Mouse (Mus musculus) heart, embryonic 14.5 days (tissue): ENCODE measurements around the gene Gm37240. TPM values are rescaled to one million over a fixed set of nuclear protein-coding genes. Genes with fewer than 3 reads are reported as not detected.

Source experiments
- ATAC-seq: fragments of 200-750 bp; cut with Nextera tagmentation; 2 replicates; pipeline ENCODE4 v1.8.0; 2017; ENCODE audit warnings: low read depth, moderate TSS enrichment; ENCODE audit not compliant: insufficient number of reproducible peaks, insufficient read depth, low FRiP score
- H3K27ac ChIP-seq, 2 experiments: fragments of 200-500 bp in 1 of 2; fragments of 300-500 bp in 1 of 2; sonication (generic) in 1 of 2; replicated peaks in 1 of 2; 2 replicates each; pipeline ENCODE4 v1.5.1; 2012 to 2014; ENCODE audit warnings: low read depth in 2 of 2, low read length in 2 of 2, control low read depth in 1 of 2, mild to moderate bottlenecking in 1 of 2, mixed read lengths in 1 of 2; ENCODE audit not compliant: control insufficient read depth in 1 of 2, insufficient read depth in 1 of 2
- H3K27me3 ChIP-seq: fragments of 300-500 bp; sonication (generic); 2 replicates; pipeline ENCODE4 v1.6.1; 2014; ENCODE audit warnings: mild to moderate bottlenecking, low read length, control low read depth; ENCODE audit not compliant: control insufficient read depth, insufficient read depth
- H3K36me3 ChIP-seq: fragments of 300-500 bp; sonication (generic); 2 replicates; pipeline ENCODE4 v1.6.1; 2014; ENCODE audit warnings: mild to moderate bottlenecking, control low read depth, low read length, mixed read lengths; ENCODE audit not compliant: control insufficient read depth, insufficient read depth
- H3K4me1 ChIP-seq, 2 experiments: fragments of 200-500 bp in 1 of 2; fragments of 300-500 bp in 1 of 2; sonication (generic) in 1 of 2; 2 replicates each; pipeline ENCODE4 v1.6.1; 2012 to 2014; ENCODE audit warnings: low read length in 2 of 2, control low read depth in 1 of 2, mixed read lengths in 1 of 2; ENCODE audit not compliant: control insufficient read depth in 2 of 2, insufficient read depth in 2 of 2
- H3K4me2 ChIP-seq: fragments of 300-500 bp; sonication (generic); 2 replicates; pipeline ENCODE4 v1.6.1; 2014; ENCODE audit warnings: mild to moderate bottlenecking, low read length
- H3K4me3 ChIP-seq, 2 experiments: fragments of 200-500 bp in 1 of 2; fragments of 300-500 bp in 1 of 2; sonication (generic) in 1 of 2; 2 replicates each; pipeline ENCODE4 v1.5.1; 2012 to 2014; ENCODE audit warnings: low read length in 2 of 2, mild to moderate bottlenecking in 2 of 2, control low read depth in 1 of 2, low read depth in 1 of 2, moderate library complexity in 1 of 2; ENCODE audit not compliant: control insufficient read depth in 1 of 2, insufficient read depth in 1 of 2
- H3K9ac ChIP-seq: fragments of 300-500 bp; sonication (generic); 2 replicates; pipeline ENCODE4 v1.6.1; 2014; ENCODE audit warnings: mild to moderate bottlenecking, low read length
- H3K9me3 ChIP-seq: fragments of 300-500 bp; sonication (generic); 2 replicates; pipeline ENCODE4 v1.6.1; 2016; ENCODE audit warnings: low read length, control low read depth; ENCODE audit not compliant: control insufficient read depth
- WGBS: fragments of 180-500 bp; shearing (Covaris S2); extraction: QIAGEN DNeasy Blood & Tissue Kit; methylation state at CpG from one replicate; pipeline ENCODE4 v1.1.7; 2014; 5-methylcytosine and 5-hydroxymethylcytosine counted together
- polyA plus RNA-seq: library from polyadenylated mRNA; unstranded; fragments of >200 nt; fragmentation: Nextera tagmentation; extraction: Ambion mirVana; gene quantifications from 2 replicates; pipeline ENCODE4 v1.2.1, GENCODE M21; 2014

Gene Gm37240
- polyA plus RNA-seq, 1 experiment from 2014 or later: 12.3 TPM

- 0 out of 4 replicates have a peak, but pooled peaks cover 0 to 6% of the 10 kb centered on the region in 2 experiments for H3K4me1 ChIP-seq
- WGBS: 83% methylated on average over 6 of the region's 6 CpGs
- peaks cover 22% of the 10 kb centered on the region for H3K36me3 ChIP-seq
- no peak overlapping the region for H3K9ac ChIP-seq
- H3K27me3 ChIP-seq: no peaks in the 10 kb centered on the region
- H3K27ac ChIP-seq: no peak overlapping the region
- H3K4me3 ChIP-seq: no peak overlapping the region
- no peaks in the 10 kb centered on the region for H3K9me3 ChIP-seq
- no peak overlapping the region for H3K4me2 ChIP-seq
- ATAC-seq: no peak
These were observed 1350.3 kb downstream of the Gm37240 start for GRCm38 (mm10) chr3:84536987-84537386.

- H3K9ac ChIP-seq: no peak overlapping the region
- H3K9me3 ChIP-seq: no peaks in the 10 kb centered on the region
- no peak overlapping the region for H3K27ac ChIP-seq
- H3K4me3 ChIP-seq: no peak overlapping the region
- ATAC-seq: no peak
- H3K4me2 ChIP-seq: no peak overlapping the region
- H3K36me3 ChIP-seq: peaks cover 28% of the 10 kb centered on the region
- whole genome bisulfite sequencing: 82% methylated on average over 5 of the region's 5 CpGs
- no peaks in the 10 kb centered on the region for H3K27me3 ChIP-seq
- 0 out of 4 replicates have a peak, but pooled peaks cover 0 to 3% of the 10 kb centered on the region in 2 experiments for H3K4me1 ChIP-seq
These were observed 1354.1 kb downstream of the Gm37240 start for GRCm38 (mm10) chr3:84533227-84533626.

DNA sequence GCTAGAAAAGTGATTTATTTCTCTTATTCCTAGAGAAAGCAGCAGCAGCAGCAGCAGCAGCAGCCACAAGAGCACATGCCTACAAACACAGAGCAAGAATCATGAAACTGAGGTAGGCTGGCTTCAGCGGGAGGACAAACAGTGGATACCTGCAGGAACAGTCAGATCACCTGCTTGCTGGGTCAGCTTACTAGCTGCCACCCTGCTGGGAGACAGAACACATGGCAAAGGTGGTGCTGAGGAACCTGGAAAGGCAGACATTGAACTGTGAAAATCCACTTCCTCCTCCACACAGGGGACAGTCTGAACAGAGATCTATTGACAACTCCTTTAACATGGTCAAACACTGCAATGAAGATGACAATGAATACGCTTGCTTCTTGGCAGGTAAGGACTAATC lies 1358.3 kb downstream of the Gm37240 start:
- peaks cover 0 to 12% of the 10 kb centered on the region in 2 experiments; a peak in 2 of 4 replicates for H3K4me1 ChIP-seq
- no peak overlapping the region for H3K9ac ChIP-seq
- H3K27me3 ChIP-seq: no peaks in the 10 kb centered on the region
- no peak overlapping the region for H3K4me3 ChIP-seq
- no peak overlapping the region for H3K4me2 ChIP-seq
- ATAC-seq: no peak
- no peaks in the 10 kb centered on the region for H3K9me3 ChIP-seq
- H3K36me3 ChIP-seq: peaks cover 45% of the 10 kb centered on the region
- WGBS: 83% methylated on average over 2 of the region's 2 CpGs
- no peak overlapping the region for H3K27ac ChIP-seq

GRCm38 (mm10) chr3:84524952-84525351 lies 1362.4 kb downstream of the Gm37240 start:
- ATAC-seq: no peak
- H3K9ac ChIP-seq: no peak overlapping the region
- H3K27ac ChIP-seq: no peak overlapping the region

GRCm38 (mm10) chr3:84516163-84516562 lies 1371.2 kb downstream of the Gm37240 start:
- ATAC-seq: no peak
- H3K9me3 ChIP-seq: no peaks in the 10 kb centered on the region
- H3K4me3 ChIP-seq: no peak overlapping the region
- peaks cover 38% of the 10 kb centered on the region for H3K36me3 ChIP-seq
- WGBS: 90% methylated on average over 3 of the region's 3 CpGs
- H3K4me1 ChIP-seq: peaks cover 3 to 9% of the 10 kb centered on the region in 2 experiments; a peak in 3 of 4 replicates
- no peak overlapping the region for H3K9ac ChIP-seq
- no peaks in the 10 kb centered on the region for H3K27me3 ChIP-seq
- no peak overlapping the region for H3K4me2 ChIP-seq
- H3K27ac ChIP-seq: no peak overlapping the region

More at GRCm38 (mm10) chr3:84524952-84525351, 1362.4 kb downstream of the Gm37240 start:
- H3K4me2 ChIP-seq: no peak overlapping the region
- WGBS: 82% methylated on average over 1 of the region's 1 CpGs
- no peaks in the 10 kb centered on the region for H3K9me3 ChIP-seq
- H3K27me3 ChIP-seq: no peaks in the 10 kb centered on the region
- no peak overlapping the region for H3K4me3 ChIP-seq
- H3K4me1 ChIP-seq: peaks cover 0 to 12% of the 10 kb centered on the region in 2 experiments; a peak in 2 of 4 replicates
- peaks cover 31% of the 10 kb centered on the region for H3K36me3 ChIP-seq

GRCm38 (mm10) chr3:84512774-84513515 lies 1374.4 kb downstream of the Gm37240 start:
- H3K4me1 ChIP-seq: peaks cover 3 to 9% of the 10 kb centered on the region in 2 experiments; a peak in 3 of 4 replicates
- H3K4me2 ChIP-seq: no peak overlapping the region
- H3K9me3 ChIP-seq: no peaks in the 10 kb centered on the region
- H3K36me3 ChIP-seq: peaks cover 31% of the 10 kb centered on the region
- H3K4me3 ChIP-seq: no peak overlapping the region
- WGBS: 73% methylated on average over 6 of the region's 6 CpGs
- no peaks in the 10 kb centered on the region for H3K27me3 ChIP-seq
- no peak overlapping the region for H3K27ac ChIP-seq
- ATAC-seq: no peak
- H3K9ac ChIP-seq: no peak overlapping the region

DNA sequence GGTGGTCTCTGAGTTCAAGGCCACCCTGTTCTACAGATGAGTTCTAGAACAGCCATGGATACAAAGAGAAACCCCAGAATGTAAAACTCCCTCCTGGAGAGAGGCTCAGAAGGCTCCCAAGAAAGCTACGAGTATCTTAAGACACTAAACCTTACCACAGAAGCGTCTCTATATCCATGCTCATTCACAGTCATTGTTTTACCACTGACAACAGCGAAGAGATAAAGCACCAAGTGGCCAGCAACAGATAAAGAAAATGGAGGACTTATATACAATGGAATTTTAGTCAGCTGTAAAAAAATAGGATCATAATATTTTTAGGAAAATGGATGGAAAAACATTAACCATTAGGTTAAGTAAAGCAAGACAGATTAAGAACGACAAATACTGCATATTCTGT lies 1382.1 kb downstream of the Gm37240 start:
- no peak overlapping the region for H3K27ac ChIP-seq
- no peak overlapping the region for H3K9ac ChIP-seq
- H3K4me1 ChIP-seq: no peaks in the 10 kb centered on the region
- no peaks in the 10 kb centered on the region for H3K27me3 ChIP-seq
- peaks cover 21% of the 10 kb centered on the region for H3K36me3 ChIP-seq
- H3K4me3 ChIP-seq: no peak overlapping the region
- ATAC-seq: no peak
- 65% methylated on average over 4 of the region's 4 CpGs for WGBS
- no peak overlapping the region for H3K4me2 ChIP-seq
- H3K9me3 ChIP-seq: no peaks in the 10 kb centered on the region
